Mouse (Mus musculus): ENCODE measurements around the gene Slc25a39.

The Slc25a39 gene

DNA sequence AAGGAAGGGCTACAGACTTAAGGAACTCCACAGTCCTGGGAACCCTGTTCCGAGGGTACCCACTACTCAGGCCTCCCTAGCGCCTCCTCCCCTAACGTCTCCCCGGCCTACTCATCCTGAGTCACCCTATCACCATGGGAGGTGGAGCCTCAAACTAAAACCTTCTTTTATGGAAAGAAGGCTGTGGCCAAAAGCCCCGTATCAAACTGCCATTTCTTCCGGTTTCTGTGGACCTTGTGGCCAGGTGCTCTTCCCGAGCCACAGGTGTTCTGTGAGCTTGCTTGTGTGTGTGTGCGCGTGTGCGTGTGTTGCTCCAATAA, 28.7 kb upstream of the Slc25a39 start:
- DNase-seq (ENCODE audit: low spot score) = no peak

- no peak for DNase-seq (ENCODE audit: low spot score)
These were observed 28.2 kb upstream of the Slc25a39 start for GRCm38 (mm10) chr11:102435754-102436470.

DNA sequence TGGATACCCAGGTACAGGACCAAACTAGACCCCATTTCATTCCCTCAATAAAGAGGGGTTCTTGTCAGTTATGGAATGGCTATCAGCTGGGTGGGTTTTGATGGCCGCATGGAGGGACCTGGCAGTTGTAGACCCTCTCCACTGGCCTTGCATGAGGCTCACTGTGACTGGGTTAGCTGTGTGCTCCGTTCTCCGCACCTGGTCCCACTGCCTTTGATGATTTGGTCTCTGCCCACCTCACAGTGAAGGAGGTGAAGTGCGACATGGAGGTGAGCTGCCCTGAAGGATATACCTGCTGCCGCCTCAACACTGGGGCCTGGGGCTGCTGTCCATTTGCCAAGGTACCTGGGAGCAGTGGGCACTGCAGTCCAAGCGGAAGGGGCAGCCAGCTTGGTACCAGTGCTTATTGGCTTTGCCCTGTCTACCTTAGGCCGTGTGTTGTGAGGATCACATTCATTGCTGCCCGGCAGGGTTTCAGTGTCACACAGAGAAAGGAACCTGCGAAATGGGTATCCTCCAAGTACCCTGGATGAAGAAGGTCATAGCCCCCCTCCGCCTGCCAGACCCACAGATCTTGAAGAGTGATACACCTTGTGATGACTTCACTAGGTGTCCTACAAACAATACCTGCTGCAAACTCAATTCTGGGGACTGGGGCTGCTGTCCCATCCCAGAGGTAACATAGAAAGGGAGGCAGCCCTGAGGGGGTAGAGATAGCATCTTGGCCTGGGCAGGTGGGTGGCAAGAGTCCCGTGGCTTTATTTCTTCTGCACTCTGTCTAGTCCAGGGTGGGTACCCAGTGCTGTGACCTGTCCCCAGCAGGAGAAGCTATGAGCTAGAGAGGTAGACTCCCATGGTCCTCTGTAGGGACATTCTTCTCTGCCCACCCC, 27.3 kb upstream of the Slc25a39 start:
- DNase-seq (ENCODE audit: low spot score) = no peak

- peak; percentile 99 for DNase-seq (ENCODE audit: low spot score)
These were observed 26.7 kb upstream of the Slc25a39 start for GRCm38 (mm10) chr11:102434406-102434805.

DNA sequence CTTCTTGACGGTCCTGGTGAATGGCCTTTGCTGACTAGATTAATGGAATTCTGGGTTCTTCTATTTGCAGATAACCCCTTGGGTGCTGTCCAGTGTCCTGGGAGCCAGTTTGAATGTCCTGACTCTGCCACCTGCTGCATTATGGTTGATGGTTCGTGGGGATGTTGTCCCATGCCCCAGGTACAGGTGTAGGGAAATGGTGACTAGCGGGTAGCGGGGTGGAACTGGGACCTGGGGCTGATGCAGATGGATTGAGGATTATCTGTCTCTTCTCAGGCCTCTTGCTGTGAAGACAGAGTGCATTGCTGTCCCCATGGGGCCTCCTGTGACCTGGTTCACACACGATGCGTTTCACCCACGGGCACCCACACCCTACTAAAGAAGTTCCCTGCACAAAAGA, 26.1 kb upstream of the Slc25a39 start:
- no peak for DNase-seq (ENCODE audit: low spot score)

GRCm38 (mm10) chr11:102432896-102433295, 25.1 kb upstream of the Slc25a39 start:
- no peak for DNase-seq (ENCODE audit: low spot score)

GRCm38 (mm10) chr11:102432115-102432843, 24.5 kb upstream of the Slc25a39 start:
- no peak for DNase-seq (ENCODE audit: low spot score)

GRCm38 (mm10) chr11:102431728-102432114, 24.0 kb upstream of the Slc25a39 start:
- no peak for DNase-seq (ENCODE audit: low spot score)

GRCm38 (mm10) chr11:102431018-102431645, 23.4 kb upstream of the Slc25a39 start:
- DNase-seq (ENCODE audit: low spot score) = peak; percentile 89

DNA sequence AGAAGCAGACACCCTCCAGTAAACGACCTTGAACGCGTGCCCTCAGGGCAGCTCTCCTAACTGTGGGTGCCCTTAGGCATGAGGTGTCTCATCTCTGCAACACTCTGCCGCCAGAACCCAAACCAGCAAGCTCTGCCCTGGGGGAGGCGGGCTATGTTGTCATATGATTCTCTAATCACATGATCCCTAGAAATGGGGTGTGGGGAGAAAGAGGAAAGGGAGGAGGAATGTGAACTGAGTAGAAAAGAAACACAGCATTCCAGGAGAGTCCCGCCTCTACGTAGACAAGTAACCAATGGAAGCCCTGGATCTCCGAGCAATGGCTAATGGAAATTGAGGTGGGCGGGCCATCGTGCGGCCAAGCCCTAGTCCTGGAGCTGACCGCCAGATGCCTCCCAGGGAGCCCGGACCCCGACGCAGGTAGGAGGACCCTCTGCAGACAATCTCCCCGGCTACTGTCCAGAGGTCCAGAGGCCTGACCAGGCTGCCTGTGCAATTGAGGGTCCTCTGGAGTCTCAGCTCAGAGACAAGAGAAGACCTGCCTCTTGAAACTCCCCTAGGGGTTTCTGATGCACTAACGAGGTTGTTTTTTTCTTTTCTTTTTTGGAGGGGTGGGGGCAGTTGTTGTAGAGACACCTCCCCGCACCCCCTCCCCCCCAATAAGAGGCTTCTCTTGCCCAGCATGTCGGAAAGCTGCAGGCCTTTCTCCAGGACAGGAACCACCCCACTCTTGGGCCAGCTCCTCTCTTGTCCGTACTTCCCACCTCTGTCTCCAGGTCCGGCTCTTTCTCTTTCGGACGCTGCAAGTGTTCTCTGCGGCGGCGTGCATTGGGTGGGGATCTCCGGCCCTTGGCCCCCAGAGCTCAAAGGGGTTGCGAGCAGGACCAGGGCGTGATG, 22.6 kb upstream of the Slc25a39 start, which contains the start of gene Grn:
Gene Grn, plus strand, starts transcription at position 195 of the 897 bp plus-strand sequence.
- peak; percentile 94 for DNase-seq (ENCODE audit: low spot score)

GRCm38 (mm10) chr11:102429551-102429950, 21.8 kb upstream of the Slc25a39 start:
- no peak for DNase-seq (ENCODE audit: low spot score)

DNA sequence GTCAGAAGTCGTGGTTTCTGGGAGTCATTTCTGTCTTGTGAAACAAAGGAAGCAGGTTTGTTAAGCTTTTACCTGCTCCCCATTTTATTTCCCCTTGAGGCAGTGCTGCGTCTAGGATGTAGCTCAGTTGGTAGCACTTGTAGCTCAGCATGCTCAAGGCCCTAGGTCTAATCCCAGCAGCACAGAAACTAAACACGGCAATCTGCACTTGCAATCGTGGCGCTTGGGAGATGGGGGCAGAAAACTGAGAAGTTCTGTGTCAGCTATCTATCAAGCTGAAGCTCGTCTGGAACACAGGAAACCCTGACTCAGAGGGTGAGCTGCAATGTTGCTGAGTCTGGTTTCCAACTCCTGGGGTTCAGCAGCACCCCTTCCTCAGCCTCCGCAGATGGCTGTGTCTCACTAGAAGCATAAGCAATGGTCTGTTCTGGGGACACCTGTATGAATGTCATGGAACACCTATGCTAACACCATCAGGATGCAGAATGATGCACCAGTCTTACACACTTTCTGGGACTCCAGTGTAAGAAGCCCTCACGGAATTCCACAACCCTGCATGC, 21.3 kb upstream of the Slc25a39 start:
- DNase-seq (ENCODE audit: low spot score) = no peak

- DNase-seq (ENCODE audit: low spot score) = no peak
These were observed 18.0 kb upstream of the Slc25a39 start for GRCm38 (mm10) chr11:102425555-102426316.

- no peak for DNase-seq (ENCODE audit: low spot score)
These were observed 16.9 kb upstream of the Slc25a39 start for GRCm38 (mm10) chr11:102424666-102425065.

DNA sequence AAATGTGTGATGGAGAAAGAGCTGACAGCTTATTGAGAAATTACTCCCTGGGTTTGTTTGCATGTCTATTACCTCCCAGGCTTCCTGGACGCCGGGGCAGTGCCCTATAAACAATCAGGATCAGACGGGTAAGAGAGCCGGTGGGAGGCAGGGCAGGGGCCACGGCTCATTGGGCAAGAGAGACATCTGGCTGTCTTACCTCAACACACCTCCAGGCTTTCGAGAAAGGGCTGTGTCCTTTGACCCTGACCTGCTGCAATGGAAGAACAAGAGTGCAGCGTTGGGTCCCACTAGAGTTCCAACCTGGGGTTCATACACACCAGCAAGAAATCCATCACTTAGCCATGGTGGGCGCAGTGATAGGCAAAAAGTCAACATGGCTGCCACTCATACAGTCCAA, 13.8 kb upstream of the Slc25a39 start:
- DNase-seq (ENCODE audit: low spot score) = no peak

DNA sequence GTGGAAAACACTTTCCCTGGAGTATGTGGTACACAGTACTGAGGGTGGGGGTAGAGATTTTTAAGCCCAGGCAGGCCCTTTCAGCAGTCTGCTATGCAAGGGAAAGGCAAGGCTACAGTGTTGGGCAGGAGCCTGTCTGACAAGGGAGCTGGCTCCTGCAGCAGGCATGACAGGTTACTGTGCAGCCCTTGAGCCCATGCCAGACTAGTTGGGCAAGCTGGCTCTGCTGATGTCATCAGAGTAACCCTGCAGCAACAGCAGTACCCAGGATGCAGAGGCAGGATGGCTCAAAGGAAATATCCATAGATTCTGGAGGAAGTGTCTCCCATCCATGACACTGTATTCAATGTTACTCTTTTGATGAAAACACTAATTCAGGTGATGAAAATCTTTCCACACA, 11.1 kb upstream of the Slc25a39 start:
- DNase-seq (ENCODE audit: low spot score) = no peak

DNA sequence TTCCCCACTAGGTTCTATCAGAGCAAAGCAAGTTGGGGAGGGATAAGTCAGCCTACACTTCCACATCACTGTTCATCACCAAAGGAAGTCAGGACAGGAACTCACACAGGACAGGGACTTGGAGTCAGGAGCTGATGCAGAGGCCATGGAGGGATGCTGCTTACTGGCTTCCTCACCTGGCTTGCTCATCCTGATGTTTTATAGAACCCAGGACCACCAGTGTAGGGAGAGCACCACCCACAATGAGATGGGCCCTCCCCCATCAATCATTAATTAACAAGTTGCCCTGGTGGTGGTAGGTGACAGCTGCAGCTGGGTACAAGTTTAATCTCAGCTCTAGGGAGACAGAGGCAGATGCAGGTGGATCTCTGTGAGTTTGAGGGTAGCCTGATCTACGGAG, 9.4 kb upstream of the Slc25a39 start:
- DNase-seq (ENCODE audit: low spot score) = no peak

- no peak for DNase-seq (ENCODE audit: low spot score)
These were observed 7.5 kb upstream of the Slc25a39 start for GRCm38 (mm10) chr11:102415034-102415802.

DNA sequence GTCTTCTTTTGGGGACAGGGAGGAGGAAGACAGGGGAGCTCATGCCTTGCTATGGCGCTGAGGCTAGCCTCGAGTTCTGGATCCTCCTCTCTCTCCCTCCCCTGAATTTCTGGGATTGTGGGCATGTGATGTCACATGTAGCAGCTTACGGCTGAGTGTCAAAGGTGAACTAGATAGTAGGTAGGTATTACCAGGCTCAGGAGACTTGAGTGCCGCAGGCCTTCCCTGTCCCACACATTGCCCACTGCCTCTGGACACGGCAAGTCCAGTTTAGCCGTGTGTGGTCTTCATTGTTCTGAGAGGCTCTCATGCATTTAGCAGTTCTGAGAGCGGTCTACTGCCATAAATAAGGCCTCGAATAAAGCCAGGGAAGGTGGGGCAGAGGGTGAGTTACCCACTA, 5.3 kb upstream of the Slc25a39 start:
- DNase-seq (ENCODE audit: low spot score) = no peak

Measured in retina, embryonic 14.5 days (tissue).